Mouse (Mus musculus) Patski (cell line): Measurements from ENCODE around the gene Sox5. TPM values are rescaled to one million over a fixed set of nuclear protein-coding genes. Genes with fewer than 3 reads are reported as not detected.
A peak's percentile ranks its signal among the peaks of the same experiment; 100 is the strongest.

ENCODE experiments used
- ATAC-seq: fragments of 100-300 bp; one replicate; pipeline ENCODE4 v1.8.0; 2021
- CTCF ChIA-PET: fragments of 350-600 bp; sonication (Branson Sonifier 250); formaldehyde crosslinking; loops from one replicate; lab custom pipeline; 2022; ENCODE audit warnings: inconsistent platforms; lab: Charles Lee
- POLR2A ChIA-PET: fragments of 350-600 bp; sonication (Branson Sonifier 250); formaldehyde crosslinking; loops from one replicate; lab custom pipeline; 2022; ENCODE audit warnings: antibody characterized with exemption, inconsistent platforms; lab: Charles Lee
- DNase-seq: peaks from one replicate; pipeline ENCODE4 v3.0.0-alpha.2; 2011; ENCODE audit warnings: low read depth, low spot score
- H3K27me3 ChIP-seq: fragments of 371-371 bp; one replicate; pipeline ENCODE4 v1.5.1; 2021
- CTCF ChIP-seq: fragments of 100-300 bp; IDR thresholded peaks from one replicate; pipeline ENCODE4 v1.5.1; 2021
- in situ Hi-C: fragments of 300-500 bp; cut with MboI; formaldehyde crosslinking; loops from 3 replicates; pipeline ENCODE4 v1.11.1; 2018; ENCODE audit warnings: low pct_unique_long_range_greater_than_20kb, mixed read lengths
- polyA plus RNA-seq: library from polyadenylated mRNA; unstranded; gene quantifications from one replicate; pipeline ENCODE4 v1.2.3, GENCODE M21; 2021

The Sox5 gene
- polyA plus RNA-seq, 1 experiment from 2014 or later = 0.26 TPM

GRCm38 (mm10) chr6:144794356-144794755, 12.6 kb upstream of the Sox5 start:
- ChIA-PET CTCF (interaction anchor here (1.4 kb wide), 2 partner anchors 9 to 148 kb away, joined by 3 read pairs; no protein-coding TSS in a partner anchor), POLR2A (no interaction called here)
- peaks cover 3% of the 10 kb centered on the region for H3K27me3 ChIP-seq
- TF ChIP-seq CTCF = no peak
- in situ Hi-C loops = no loop called here
- ATAC-seq (no peak), DNase-seq (no peak)

- DNase-seq = no peak
- ChIA-PET CTCF (no interaction called here), POLR2A (no interaction called here)
- ATAC-seq = no peak
- in situ Hi-C loops = no loop called here
- H3K27me3 ChIP-seq = peaks cover 3% of the 10 kb centered on the region
- no peak for TF ChIP-seq CTCF
These were observed 11.1 kb upstream of the Sox5 start for GRCm38 (mm10) chr6:144792871-144793270.

GRCm38 (mm10) chr6:144783295-144783694, 1.5 kb upstream of the Sox5 start:
- ChIA-PET POLR2A (no interaction called here), CTCF (no interaction called here)
- in situ Hi-C loops = no loop called here
- peaks cover 5% of the 10 kb centered on the region for H3K27me3 ChIP-seq
- ATAC-seq = no peak
- DNase-seq = no peak
- TF ChIP-seq CTCF = no peak

GRCm38 (mm10) chr6:144782866-144783265, 1.1 kb upstream of the Sox5 start:
- DNase-seq (no peak), ATAC-seq (no peak)
- peaks cover 5% of the 10 kb centered on the region for H3K27me3 ChIP-seq
- POLR2A ChIA-PET = no interaction called here
- no peak for TF ChIP-seq CTCF
- CTCF ChIA-PET = no interaction called here
- in situ Hi-C loops = no loop called here

GRCm38 (mm10) chr6:144782031-144782857, 467 bp upstream of the Sox5 start:
- H3K27me3 ChIP-seq = peaks cover 5% of the 10 kb centered on the region
- in situ Hi-C loops = no loop called here
- TF ChIP-seq CTCF = no peak
- ATAC-seq (peak; percentile 15), DNase-seq (no peak)
- ChIA-PET POLR2A (no interaction called here), CTCF (no interaction called here)

GRCm38 (mm10) chr6:144780608-144781285, 1.0 kb downstream of the Sox5 start:
- CTCF ChIA-PET = no interaction called here
- POLR2A ChIA-PET = no interaction called here
- H3K27me3 ChIP-seq = peaks cover 5% of the 10 kb centered on the region
- no peak for DNase-seq
- no peak for TF ChIP-seq CTCF
- in situ Hi-C loops = no loop called here
- ATAC-seq = no peak

GRCm38 (mm10) chr6:144779945-144780607, 1.7 kb downstream of the Sox5 start:
- in situ Hi-C loops = no loop called here
- DNase-seq (no peak), ATAC-seq (no peak)
- H3K27me3 ChIP-seq = peaks cover 5% of the 10 kb centered on the region
- POLR2A ChIA-PET = no interaction called here
- CTCF ChIA-PET = no interaction called here
- TF ChIP-seq CTCF = no peak

GRCm38 (mm10) chr6:144777356-144778035, 4.3 kb downstream of the Sox5 start:
- in situ Hi-C loops = no loop called here
- POLR2A ChIA-PET = no interaction called here
- peaks cover 5% of the 10 kb centered on the region for H3K27me3 ChIP-seq
- CTCF ChIA-PET = no interaction called here
- DNase-seq (no peak), ATAC-seq (no peak)
- TF ChIP-seq CTCF = no peak

GRCm38 (mm10) chr6:144773736-144774135, 8.0 kb downstream of the Sox5 start:
- H3K27me3 ChIP-seq = no peaks in the 10 kb centered on the region
- in situ Hi-C loops = no loop called here
- DNase-seq (no peak), ATAC-seq (no peak)
- POLR2A ChIA-PET = no interaction called here
- CTCF ChIA-PET = no interaction called here
- no peak for TF ChIP-seq CTCF

- in situ Hi-C loops = no loop called here
- no peak for TF ChIP-seq CTCF
- ChIA-PET CTCF (no interaction called here), POLR2A (no interaction called here)
- no peaks in the 10 kb centered on the region for H3K27me3 ChIP-seq
- ATAC-seq (peak; percentile 66), DNase-seq (peak; percentile 6)
These were observed 8.8 kb downstream of the Sox5 start for GRCm38 (mm10) chr6:144772985-144773384.
